Mouse (Mus musculus) liver, embryonic 12.5 days (tissue): ENCODE data around the gene Trak1. TPM values are rescaled to one million over a fixed set of nuclear protein-coding genes. Genes with fewer than 3 reads are reported as not detected.

Experiments used
- ATAC-seq: fragments of 200-750 bp; cut with Nextera tagmentation; 2 replicates; pipeline ENCODE4 v1.8.0; 2017; ENCODE audit warnings: moderate number of reproducible peaks, mild to moderate bottlenecking, moderate library complexity
- H3K27ac ChIP-seq: fragments of 300-500 bp; sonication (generic); 2 replicates; pipeline ENCODE4 v1.5.1; 2016; ENCODE audit warnings: mild to moderate bottlenecking
- H3K27me3 ChIP-seq: fragments of 300-500 bp; sonication (generic); replicated peaks from 2 replicates; pipeline ENCODE4 v1.6.1; 2016; ENCODE audit warnings: mild to moderate bottlenecking, moderate library complexity
- H3K36me3 ChIP-seq: fragments of 300-500 bp; sonication (generic); 2 replicates; pipeline ENCODE4 v1.6.1; 2016; ENCODE audit warnings: mild to moderate bottlenecking, moderate library complexity
- H3K4me1 ChIP-seq: fragments of 300-500 bp; sonication (generic); 2 replicates; pipeline ENCODE4 v1.6.1; 2016
- H3K4me2 ChIP-seq: fragments of 300-500 bp; sonication (generic); 2 replicates; pipeline ENCODE4 v1.6.1; 2016; ENCODE audit warnings: mild to moderate bottlenecking, moderate library complexity
- H3K4me3 ChIP-seq: fragments of 300-500 bp; sonication (generic); 2 replicates; pipeline ENCODE4 v1.5.1; 2016; ENCODE audit warnings: mild to moderate bottlenecking, moderate library complexity
- H3K9ac ChIP-seq: fragments of 300-500 bp; sonication (generic); 2 replicates; pipeline ENCODE4 v1.6.1; 2016; ENCODE audit warnings: mild to moderate bottlenecking, moderate library complexity
- H3K9me3 ChIP-seq: fragments of 300-500 bp; sonication (generic); replicated peaks from 2 replicates; pipeline ENCODE4 v1.6.1; 2016; ENCODE audit warnings: mild to moderate bottlenecking, moderate library complexity
- WGBS: fragments of 180-500 bp; shearing (Covaris S2); methylation state at CpG from one replicate; pipeline ENCODE4 v1.1.7; 2016; ENCODE audit not compliant: insufficient replicate concordance; 5-methylcytosine and 5-hydroxymethylcytosine counted together
- polyA plus RNA-seq: library from polyadenylated mRNA; unstranded; fragments of >200 nt; fragmentation: Nextera tagmentation; extraction: Ambion mirVana; gene quantifications from 2 replicates; pipeline ENCODE4 v1.2.1, GENCODE M21; 2016

Gene Trak1
- 10.3 and 11.0 TPM in 2 replicates for polyA plus RNA-seq

DNA sequence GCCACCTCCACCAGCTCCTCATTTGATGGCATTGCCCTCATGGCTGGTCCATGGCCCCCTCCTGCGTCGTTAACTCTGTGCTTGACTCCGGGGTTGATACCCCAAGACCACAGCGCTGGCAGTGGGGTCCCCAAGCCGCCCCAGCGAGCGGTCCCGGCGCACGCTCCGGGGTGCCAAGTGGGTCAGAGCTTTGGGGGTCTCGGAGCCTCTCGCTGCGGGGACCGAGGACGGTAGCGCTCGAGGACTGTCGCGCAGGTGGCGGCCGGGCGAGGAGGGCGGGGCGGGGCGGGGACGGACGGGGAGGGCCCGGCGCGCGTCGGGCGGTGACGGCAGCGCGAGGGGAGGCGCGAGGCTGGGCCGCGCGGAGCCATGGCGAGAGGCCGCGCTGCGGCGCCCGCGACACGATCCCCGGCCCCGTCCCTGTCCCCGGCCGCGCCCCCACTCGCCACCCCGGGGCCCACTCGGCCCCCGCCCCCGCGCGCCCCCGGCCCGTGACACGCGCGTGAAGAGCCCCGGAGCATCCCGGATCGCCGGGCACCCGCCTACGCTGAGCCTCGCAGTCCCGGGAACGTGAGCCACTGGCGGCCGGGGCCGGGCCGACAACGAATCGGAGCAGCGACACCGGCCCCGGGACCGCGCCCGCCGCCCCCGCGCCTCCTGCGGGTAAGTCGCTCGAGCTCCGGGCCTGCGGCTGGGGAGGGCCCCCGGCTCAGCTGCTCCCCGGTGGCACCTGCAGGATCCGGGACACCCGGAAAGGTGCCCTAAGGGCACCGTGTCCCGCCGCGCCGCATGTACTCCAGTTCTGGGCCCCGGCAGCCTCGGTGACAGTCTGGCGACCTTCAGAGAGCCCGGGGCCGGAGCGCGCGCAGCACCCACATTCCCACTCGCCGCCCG, at the start of gene Trak1:
TSS of gene Trak1 (plus strand) at position 332 of the 894 bp plus-strand sequence.
- H3K27me3 ChIP-seq = peaks cover 46% of the 10 kb centered on the region
- peak; percentile 89 for ATAC-seq

DNA sequence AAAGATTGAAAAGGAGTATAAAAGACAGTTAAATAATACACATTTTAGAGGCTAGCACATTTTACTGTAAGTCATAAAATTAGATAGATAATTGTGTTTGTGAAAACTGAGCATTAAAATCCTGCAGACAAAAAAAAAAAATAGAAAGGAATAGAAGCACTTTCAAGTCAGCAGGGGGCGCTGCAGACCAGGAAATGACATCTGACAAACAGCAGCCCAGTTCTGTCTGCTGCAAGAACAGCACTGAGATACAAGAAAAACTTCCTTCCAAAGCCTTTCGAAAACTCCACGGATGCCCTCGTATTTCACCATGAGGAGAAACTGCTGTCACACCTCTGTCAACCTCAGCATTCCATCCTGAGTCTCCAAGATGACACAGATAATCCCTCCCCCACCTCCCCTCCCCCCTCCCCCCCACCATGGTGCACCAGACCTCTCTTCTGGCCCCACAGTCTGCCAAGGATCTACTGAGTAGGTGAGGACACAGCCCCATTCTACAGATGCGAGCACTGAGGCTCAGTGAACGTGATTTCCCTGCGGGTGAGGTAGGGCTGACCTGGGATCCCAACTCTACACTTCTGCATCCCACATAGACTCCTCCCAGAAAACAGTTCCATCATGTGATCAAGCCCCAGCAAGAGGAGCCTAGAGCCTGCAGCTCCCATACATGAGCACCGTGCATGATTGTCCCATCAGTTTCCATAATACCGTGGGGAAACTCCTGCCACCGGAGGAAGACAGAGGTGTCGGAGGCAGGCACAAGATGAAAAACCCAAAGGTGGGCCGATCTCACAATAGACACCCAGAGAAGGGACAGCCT, 49.1 kb upstream of the Trak1 start:
- Histone ChIP-seq H3K9ac (no peak overlapping the region), H3K4me3 (no peak overlapping the region), H3K4me1 (no peaks in the 10 kb centered on the region), H3K27me3 (no peaks in the 10 kb centered on the region), H3K4me2 (no peak overlapping the region), H3K36me3 (no peaks in the 10 kb centered on the region), H3K27ac (no peak overlapping the region), H3K9me3 (no peaks in the 10 kb centered on the region)
- ATAC-seq = no peak
- WGBS = 49% methylated on average over 12 of the region's 12 CpGs

More for the DNA sequence above, at the start of gene Trak1:
- peak within 1 kb of the TSS; percentile 77 for H3K4me3 ChIP-seq
- H3K27ac ChIP-seq = peak within 1 kb of the TSS; percentile 72
- no peaks in the 10 kb centered on the region for H3K9me3 ChIP-seq
- peak within 1 kb of the TSS; percentile 85 for H3K9ac ChIP-seq
- H3K4me2 ChIP-seq = peak within 1 kb of the TSS; percentile 99
- WGBS = 3% methylated on average over 90 of the region's 116 CpGs
- H3K36me3 ChIP-seq = no peaks in the 10 kb centered on the region
- H3K4me1 ChIP-seq = peaks cover 38% of the 10 kb centered on the region

DNA sequence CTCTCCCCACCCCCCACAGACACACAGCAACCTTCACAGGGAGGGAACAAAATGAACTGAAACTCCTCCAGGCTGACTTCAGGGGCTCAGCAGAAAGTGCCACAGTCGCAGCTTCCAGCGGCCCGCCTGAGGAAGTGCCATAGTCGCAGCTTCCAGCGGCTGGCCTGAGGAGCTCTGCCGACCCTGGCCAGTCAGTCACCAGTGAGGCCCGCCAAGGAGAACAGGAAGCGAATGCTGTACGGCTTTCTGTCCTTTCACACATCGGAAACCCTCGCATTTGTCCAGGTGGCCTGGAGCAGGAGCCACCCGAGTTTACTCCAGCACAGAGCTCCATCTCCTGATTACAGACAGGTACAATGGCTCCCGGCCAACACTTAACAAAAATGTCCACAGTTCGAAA, 47.5 kb upstream of the Trak1 start:
- Histone ChIP-seq H3K4me1 (no peaks in the 10 kb centered on the region), H3K9ac (no peak overlapping the region), H3K27ac (no peak overlapping the region), H3K27me3 (no peaks in the 10 kb centered on the region), H3K9me3 (no peaks in the 10 kb centered on the region), H3K4me2 (no peak overlapping the region), H3K4me3 (no peak overlapping the region), H3K36me3 (no peaks in the 10 kb centered on the region)
- WGBS = 24% methylated on average over 14 of the region's 14 CpGs
- ATAC-seq = no peak

DNA sequence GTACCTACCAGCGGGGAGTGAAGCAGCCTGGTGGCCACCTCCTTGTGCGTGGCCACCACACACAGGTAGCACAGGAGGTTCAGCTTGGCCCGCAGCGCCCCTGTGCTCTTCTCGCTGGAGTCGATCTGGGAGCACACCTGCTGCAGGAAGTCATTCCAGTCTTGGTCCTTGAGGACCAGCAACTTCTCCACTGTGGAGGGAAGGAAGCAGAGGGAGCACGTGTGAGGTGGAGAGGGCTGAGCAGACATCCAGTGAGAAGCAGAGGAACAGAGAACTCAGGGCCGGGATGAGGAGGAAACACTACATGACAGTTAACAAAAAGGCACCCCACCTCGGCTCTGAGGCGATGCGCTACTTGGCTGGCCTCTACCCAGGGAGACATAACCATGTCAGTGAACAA, 46.4 kb upstream of the Trak1 start:
- no peak overlapping the region for H3K27ac ChIP-seq
- H3K4me3 ChIP-seq = no peak overlapping the region
- ATAC-seq = no peak
- no peaks in the 10 kb centered on the region for H3K4me1 ChIP-seq
- WGBS = 77% methylated on average over 11 of the region's 11 CpGs
- H3K27me3 ChIP-seq = no peaks in the 10 kb centered on the region
- no peak overlapping the region for H3K9ac ChIP-seq
- no peaks in the 10 kb centered on the region for H3K9me3 ChIP-seq
- no peak overlapping the region for H3K4me2 ChIP-seq
- no peaks in the 10 kb centered on the region for H3K36me3 ChIP-seq

DNA sequence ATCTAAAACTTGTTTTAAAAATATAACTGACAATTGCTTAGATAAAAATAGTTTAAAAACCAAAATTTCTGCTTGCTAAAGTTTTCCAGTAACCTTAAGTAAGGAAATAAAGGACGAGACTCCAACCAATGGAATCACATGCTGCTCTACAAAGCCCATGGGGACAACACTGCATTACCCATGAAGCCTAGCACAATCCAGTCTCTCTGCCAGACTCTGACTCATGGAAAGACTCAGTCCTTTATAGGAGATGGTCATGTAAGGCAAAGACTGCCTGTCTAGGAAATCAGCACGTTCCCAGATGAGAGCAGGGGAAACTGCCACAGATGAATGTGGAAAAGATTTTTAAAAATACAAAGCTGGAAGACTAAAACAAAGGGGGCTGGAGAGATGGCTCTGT, 43.3 kb upstream of the Trak1 start:
- Histone ChIP-seq H3K27ac (no peak overlapping the region), H3K9me3 (no peaks in the 10 kb centered on the region), H3K27me3 (no peaks in the 10 kb centered on the region), H3K4me1 (no peaks in the 10 kb centered on the region), H3K4me3 (no peak overlapping the region), H3K9ac (no peak overlapping the region), H3K4me2 (no peak overlapping the region), H3K36me3 (no peaks in the 10 kb centered on the region)
- ATAC-seq = no peak
- 60% methylated on average over 2 of the region's 2 CpGs for WGBS

DNA sequence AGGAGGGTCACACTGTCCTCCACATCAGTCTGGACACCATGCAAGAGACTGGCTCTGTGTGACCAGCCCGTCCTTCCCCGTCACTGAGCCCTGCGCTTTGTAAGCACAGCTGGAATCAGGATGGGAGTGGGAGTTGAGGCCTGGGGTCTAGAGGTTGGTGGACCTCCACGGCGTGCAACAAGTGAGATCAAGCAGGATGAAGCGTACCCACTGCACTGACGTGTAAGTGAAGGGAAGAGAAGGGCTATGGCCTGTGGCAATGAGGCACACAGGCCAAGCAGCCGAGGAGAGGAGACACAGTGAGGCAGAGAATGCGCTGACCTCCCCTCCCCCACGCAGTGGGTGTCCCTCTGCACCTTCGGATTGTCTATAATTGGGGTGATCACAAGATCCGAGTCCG, 42.5 kb upstream of the Trak1 start:
- no peak overlapping the region for H3K27ac ChIP-seq
- 81% methylated on average over 13 of the region's 13 CpGs for WGBS

DNA sequence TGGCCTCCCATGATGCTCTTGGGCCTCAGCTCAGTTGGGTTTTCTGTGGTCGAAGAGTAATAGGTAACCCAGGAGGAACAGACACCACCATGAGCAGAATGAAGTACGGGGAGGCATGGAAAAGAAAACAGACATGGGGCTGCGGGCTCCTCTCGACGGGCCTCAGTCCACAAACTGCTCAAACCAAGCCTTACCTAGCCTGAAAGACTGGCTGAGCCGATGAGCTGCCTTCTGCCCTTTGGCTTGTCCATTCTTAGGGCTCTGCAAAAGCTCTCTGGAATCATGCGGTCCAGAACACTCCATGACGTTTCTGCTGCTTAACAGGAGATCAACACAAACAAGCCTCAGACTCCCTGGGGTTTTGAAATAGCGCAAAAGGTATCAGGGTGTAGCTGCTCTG, 40.2 kb upstream of the Trak1 start:
- no peaks in the 10 kb centered on the region for H3K27me3 ChIP-seq
- ATAC-seq = no peak
- H3K9ac ChIP-seq = no peak overlapping the region
- no peaks in the 10 kb centered on the region for H3K4me1 ChIP-seq
- no peak overlapping the region for H3K27ac ChIP-seq
- no peak overlapping the region for H3K4me3 ChIP-seq
- no peak overlapping the region for H3K4me2 ChIP-seq
- 73% methylated on average over 9 of the region's 9 CpGs for WGBS
- no peaks in the 10 kb centered on the region for H3K36me3 ChIP-seq
- no peaks in the 10 kb centered on the region for H3K9me3 ChIP-seq

More for the DNA sequence above, 42.5 kb upstream of the Trak1 start:
- Histone ChIP-seq H3K27me3 (no peaks in the 10 kb centered on the region), H3K4me3 (no peak overlapping the region), H3K36me3 (no peaks in the 10 kb centered on the region), H3K4me1 (no peaks in the 10 kb centered on the region), H3K9ac (no peak overlapping the region), H3K9me3 (no peaks in the 10 kb centered on the region), H3K4me2 (no peak overlapping the region)
- ATAC-seq = no peak

DNA sequence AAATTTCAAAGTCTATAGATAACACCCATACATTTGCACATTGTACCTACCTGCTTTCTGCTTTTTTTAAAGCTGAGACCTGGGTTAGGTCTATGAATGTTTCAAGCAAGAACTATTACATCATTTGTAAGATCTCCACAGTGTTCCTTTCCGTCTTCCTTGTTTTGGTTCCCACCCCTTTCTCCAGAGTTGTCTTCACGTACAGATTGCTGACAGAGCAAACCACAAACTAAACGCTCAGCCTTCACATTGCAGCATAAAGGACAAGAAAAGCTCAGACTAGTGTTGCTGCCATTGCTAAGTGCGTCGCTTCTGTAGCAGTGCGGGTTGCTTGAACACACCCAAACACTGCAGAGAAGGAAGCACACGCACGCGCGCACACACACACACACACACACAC, 32.0 kb upstream of the Trak1 start:
- H3K4me3 ChIP-seq = no peak overlapping the region
- 59% methylated on average over 10 of the region's 10 CpGs for WGBS
- H3K9ac ChIP-seq = no peak overlapping the region
- no peak overlapping the region for H3K27ac ChIP-seq
- no peak overlapping the region for H3K4me2 ChIP-seq
- H3K36me3 ChIP-seq = no peaks in the 10 kb centered on the region
- H3K9me3 ChIP-seq = no peaks in the 10 kb centered on the region
- no peak for ATAC-seq
- H3K4me1 ChIP-seq = no peaks in the 10 kb centered on the region
- H3K27me3 ChIP-seq = no peaks in the 10 kb centered on the region; the same call in 1 of the 2 replicates

DNA sequence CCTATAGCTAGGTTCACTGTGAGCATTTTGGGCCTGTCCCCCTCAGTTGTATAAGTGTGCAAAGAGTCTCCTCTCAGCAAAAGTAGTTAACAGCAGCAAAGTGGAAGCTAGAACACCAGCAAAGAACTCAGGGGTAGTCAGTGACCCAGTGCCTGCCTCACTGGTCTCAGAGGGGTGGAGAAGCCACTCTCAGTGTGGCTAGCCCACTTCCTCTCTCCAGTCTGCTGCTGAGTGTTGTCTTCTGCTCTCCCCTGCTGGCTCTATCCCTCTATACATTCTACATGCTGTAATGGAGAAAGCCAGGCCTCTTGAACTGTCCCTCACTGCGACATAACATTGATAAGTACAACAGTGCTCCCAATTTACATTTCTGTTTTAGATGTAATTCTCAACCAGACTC, 26.2 kb upstream of the Trak1 start:
- no peaks in the 10 kb centered on the region for H3K4me1 ChIP-seq
- H3K27me3 ChIP-seq = no peaks in the 10 kb centered on the region
- H3K36me3 ChIP-seq = no peaks in the 10 kb centered on the region
- WGBS = 67% methylated on average over 1 of the region's 1 CpGs
- no peaks in the 10 kb centered on the region for H3K9me3 ChIP-seq
- no peak overlapping the region for H3K9ac ChIP-seq
- H3K4me2 ChIP-seq = no peak overlapping the region
- H3K27ac ChIP-seq = no peak overlapping the region
- no peak for ATAC-seq
- H3K4me3 ChIP-seq = no peak overlapping the region

DNA sequence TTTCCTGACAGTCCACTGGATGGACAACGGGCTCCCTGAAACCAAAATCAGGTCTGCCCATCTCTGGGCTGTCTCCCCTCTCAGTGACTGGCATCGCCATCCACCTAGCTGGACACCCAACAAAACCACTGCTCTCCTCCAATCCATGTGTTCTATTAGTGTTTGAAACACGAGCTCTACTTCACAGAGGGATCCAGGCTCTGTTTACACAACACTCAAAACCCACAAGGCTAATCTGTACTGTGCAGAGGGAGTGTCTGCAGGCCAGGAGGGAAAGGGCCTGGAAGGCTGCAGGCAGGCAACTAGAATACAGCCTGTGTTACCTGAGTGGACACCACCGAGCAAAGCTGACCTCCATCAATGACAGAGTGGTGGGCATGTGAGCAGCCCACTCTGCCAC, 25.7 kb upstream of the Trak1 start:
- peaks cover under 1% of the 10 kb centered on the region for H3K4me1 ChIP-seq
- H3K27ac ChIP-seq = no peak overlapping the region
- no peak overlapping the region for H3K4me2 ChIP-seq
- H3K27me3 ChIP-seq = no peaks in the 10 kb centered on the region
- no peak for ATAC-seq
- no peaks in the 10 kb centered on the region for H3K9me3 ChIP-seq
- no peak overlapping the region for H3K9ac ChIP-seq
- H3K36me3 ChIP-seq = no peaks in the 10 kb centered on the region
- H3K4me3 ChIP-seq = no peak overlapping the region
- 47% methylated on average over 4 of the region's 4 CpGs for WGBS

DNA sequence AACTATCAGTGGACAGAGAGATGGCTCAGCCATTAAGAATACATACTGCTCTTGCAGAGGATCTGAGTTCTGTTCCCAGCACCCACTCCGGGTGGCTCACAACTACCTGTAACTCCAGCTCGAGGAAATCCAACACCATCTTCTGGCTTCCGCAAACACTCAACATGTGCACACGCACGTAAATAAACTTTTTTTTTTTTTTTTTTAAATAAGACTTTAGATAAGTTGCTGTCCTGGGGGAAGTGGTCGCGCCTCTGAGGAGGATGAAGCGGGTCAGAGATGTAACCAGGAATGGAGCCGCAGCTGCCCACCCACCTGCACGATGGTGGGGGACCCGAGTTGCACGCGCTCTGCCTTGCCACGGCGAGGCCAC, 20.6 kb upstream of the Trak1 start:
- 17% methylated on average over 15 of the region's 15 CpGs for WGBS
- peak overlapping the region; percentile 68; the same call in 1 of the 2 replicates for H3K9ac ChIP-seq
- peak overlapping the region; percentile 78 for H3K4me3 ChIP-seq
- peak overlapping the region; percentile 93 for H3K4me2 ChIP-seq
- H3K4me1 ChIP-seq = peaks cover 14% of the 10 kb centered on the region
- H3K27ac ChIP-seq = no peak overlapping the region
- no peaks in the 10 kb centered on the region for H3K27me3 ChIP-seq
- no peak for ATAC-seq
- no peaks in the 10 kb centered on the region for H3K9me3 ChIP-seq
- H3K36me3 ChIP-seq = no peaks in the 10 kb centered on the region
